Mouse (Mus musculus): ENCODE results near the gene Rpl26. TPM values are rescaled to one million over a fixed set of nuclear protein-coding genes. Genes with fewer than 3 reads are reported as not detected.
"Not testable (repeated sequence)": the region's sequence is repeated elsewhere in the genome, so short reads cannot be mapped to it uniquely, and the experiment has no call there.

Rpl26 gene
- total RNA-seq, 2 experiments from 2014 or later = 751 to 896 TPM

DNA sequence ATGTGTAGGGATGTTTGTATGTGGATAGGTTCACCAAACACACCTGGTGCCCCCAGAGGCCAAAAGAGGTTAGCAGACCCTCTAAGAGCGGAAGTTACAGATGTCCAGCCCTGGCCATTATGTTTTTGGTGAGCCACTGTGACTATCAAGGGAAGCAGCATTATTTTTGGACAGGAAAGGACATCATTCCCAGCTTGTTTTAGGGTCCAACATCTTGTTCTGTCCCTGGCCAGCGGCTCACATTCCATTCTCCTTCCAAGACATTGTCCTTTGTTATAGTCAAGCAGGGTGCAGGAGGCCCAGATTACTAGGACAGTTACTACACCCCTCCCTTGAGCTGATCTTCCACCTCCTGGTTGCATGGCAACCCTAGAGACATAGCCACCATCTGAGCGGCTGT, 5.9 kb downstream of the Rpl26 start:
- no peak for ATAC-seq (replicated peaks; ENCODE audit: low FRiP score, poor library complexity, severe bottlenecking)

DNA sequence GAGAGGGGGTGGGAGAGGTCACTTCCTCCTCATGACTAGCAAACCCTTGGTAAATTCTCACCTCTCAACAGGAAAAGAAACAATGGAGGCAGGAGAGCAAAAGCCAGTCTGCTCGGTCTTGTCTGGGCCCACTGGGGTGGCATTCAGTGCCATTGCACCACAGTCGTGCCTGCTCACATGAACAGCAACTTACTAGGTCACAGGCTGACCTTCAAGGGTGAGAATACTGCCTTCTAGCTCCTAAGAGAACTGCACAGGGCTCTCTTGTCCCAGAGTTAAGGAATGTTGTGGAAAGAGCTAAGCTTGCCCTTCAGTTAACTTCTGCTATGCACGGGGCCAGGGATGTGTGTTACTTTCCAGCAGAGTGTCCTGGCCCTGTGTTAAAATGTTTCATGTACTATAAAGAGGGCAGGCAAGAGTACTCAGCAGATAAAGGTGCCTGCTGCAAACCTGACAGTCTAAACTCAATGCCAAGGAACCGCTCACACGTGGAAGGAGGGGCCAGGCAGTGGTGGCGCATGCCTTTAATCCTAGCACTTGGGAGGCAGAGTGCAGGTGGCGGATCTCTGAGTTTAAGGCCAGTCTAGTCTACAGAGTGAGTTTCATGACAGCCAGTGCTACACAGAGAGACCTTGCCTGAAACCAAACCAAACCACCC, 7.6 kb downstream of the Rpl26 start:
- ATAC-seq (replicated peaks; ENCODE audit: low FRiP score, poor library complexity, severe bottlenecking) = no peak

DNA sequence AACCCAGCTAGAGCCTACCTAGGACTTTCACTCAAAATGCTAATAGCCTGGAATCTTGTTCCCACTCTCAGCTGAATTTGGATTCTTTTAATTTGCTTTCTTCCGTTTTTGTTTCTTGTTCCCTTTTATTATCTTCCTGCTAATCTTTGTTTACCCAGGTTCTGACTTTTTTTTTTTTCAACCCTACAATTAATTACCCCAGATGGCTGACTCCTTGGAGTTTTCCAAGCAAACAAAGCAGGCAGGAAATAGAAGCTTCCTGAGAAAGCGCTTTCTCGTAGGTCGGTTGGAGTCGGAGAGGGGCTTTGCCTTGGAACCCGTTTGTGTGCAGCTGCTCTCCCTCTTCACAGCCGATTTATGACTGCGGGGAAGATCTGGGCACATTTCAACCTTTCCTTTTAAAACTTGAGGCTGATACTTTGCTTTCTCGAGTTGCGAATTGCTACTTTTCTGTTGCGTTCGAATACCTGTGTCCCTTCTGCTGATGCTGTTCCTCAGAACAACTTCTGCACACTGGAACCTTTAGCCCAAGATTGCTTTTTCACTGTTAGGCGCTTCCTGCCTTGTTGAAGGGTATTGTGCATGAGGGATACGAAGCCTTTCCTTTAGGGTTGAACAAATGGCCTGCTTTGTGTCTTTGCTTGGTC, 10.3 kb downstream of the Rpl26 start:
- no peak for ATAC-seq (replicated peaks; ENCODE audit: low FRiP score, poor library complexity, severe bottlenecking)

DNA sequence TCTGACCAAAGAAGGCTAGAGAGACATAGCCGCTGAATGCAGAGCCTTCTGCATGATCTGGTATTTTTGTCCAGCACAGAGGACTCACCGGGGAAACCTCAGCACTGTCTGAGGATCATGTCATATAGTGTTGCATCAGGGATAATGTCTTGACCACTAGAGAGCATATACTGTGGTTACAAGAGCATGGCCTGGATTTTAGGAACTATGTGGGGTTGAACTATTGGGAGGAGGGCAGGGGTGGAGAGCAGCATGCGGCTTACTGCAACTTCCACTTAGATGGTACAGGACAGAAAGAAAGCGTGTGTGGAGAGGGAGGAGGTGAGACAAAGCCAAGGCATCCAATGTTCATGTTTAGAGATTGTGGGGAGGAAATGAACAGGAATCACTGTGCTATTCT, 13.2 kb downstream of the Rpl26 start:
- no peak for ATAC-seq (replicated peaks; ENCODE audit: low FRiP score, poor library complexity, severe bottlenecking)

DNA sequence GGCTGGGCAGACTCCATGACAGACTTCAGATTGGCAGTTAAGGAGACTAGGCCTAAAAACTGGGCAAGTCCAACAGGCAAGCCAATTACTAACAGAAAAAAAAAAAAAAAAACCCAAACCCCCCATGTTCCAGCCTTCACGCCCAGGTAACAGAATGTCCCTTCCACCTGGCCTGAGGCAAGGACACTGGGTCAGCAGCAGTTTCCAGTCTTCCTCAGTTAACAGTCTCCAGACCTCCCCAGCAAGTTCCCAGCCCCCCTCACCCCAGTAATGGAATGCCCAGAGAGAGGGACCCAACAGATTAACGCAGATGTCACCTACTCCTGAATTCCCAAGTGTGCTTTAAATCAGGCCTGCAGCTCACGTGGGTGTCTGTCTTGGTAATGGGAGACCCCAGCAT, 21.8 kb downstream of the Rpl26 start:
- no peak for ATAC-seq (replicated peaks; ENCODE audit: low FRiP score, poor library complexity, severe bottlenecking)

DNA sequence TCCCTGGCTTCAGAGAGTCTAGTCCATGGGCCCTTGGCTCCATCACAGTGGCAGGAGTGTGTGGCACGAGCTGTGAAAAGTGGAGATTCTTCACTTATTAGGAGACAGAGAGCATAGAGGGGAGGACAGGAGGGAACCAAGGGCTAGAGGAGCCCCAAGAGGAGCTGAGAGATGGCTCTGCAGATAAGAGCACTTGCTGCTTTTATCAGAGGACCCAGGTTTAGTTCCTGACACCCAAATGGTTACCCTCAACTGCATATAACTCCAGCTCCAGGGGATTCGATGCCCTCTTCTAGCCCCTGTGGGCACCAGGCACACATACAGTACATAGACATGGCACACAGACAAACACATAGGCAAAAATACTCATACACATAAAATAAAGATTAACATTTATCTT, 23.4 kb downstream of the Rpl26 start:
- no peak for ATAC-seq (replicated peaks; ENCODE audit: low FRiP score, poor library complexity, severe bottlenecking)

DNA sequence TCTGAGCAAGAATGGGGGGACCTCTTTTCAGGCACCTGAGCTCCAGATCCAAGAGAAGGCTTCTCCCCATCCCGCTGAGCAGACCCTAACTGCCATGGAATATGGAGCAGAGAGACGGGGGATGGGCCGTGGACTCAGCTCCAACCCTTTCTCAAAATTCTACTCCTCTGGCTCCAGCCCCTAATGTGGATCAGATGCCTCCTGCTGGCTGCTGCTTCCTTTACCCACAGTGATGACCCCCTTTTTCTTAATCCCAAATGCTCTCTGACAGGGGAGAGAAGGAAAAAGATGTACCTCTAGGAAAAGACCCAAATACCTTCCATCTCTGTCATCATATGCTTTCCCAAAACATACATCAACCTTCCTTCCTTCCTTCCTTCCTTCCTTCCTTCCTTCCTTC, 25.6 kb downstream of the Rpl26 start, which contains the start of gene Odf4:
Gene Odf4, minus strand, starts transcription at position 101 of the 400 bp plus-strand sequence.
- ATAC-seq (replicated peaks; ENCODE audit: low FRiP score, poor library complexity, severe bottlenecking) = no peak

DNA sequence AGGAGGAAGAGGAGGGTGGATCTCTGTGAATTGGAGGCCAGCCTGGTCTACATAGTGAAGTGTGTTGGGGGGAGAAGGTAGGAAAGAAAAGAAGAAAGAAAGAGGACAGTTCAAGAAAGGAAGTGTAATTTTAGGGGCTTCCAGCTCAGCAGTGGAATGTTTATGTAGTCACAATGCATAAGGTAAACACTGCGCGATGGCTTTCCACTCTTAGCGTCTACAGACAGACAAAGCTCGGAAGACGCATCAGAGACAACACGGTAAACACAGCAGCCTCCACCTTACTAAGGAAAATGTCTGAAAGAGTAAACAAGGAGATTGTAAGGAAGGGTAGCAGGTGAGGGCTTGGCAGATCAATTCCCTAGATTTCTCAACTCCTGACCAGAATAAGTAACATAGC, 28.6 kb downstream of the Rpl26 start:
- no peak for ATAC-seq (replicated peaks; ENCODE audit: low FRiP score, poor library complexity, severe bottlenecking)

DNA sequence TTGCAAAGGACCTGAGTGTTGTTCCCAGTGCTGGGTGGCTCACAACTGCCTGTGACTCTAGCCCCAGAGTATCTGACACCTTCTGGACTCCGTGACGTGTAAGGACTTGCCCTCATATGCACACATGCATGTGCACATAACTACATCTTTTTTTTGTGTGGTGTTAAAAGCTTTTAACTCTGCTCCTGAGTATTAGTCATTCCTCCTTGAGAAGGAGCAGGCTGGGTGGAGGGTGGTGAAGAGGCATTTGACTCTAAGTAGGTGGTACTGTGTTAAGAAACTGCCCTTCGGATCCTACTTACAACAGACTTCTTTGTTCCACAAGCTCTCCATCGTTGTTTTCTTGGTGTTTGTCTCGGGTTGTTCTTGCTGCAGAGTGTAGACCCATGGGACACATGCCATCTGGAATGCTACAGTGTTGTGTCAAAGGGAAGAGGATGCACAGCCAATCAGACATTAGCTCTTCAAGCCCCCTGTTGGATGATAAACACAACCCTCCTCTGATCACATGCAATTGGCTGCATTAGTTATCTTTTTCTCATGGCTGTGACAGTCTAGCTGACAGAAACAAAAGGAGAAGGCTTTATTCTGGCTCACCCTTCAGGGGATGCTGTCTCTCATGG, 32.6 kb downstream of the Rpl26 start:
- ATAC-seq (replicated peaks; ENCODE audit: low FRiP score, poor library complexity, severe bottlenecking) = no peak

DNA sequence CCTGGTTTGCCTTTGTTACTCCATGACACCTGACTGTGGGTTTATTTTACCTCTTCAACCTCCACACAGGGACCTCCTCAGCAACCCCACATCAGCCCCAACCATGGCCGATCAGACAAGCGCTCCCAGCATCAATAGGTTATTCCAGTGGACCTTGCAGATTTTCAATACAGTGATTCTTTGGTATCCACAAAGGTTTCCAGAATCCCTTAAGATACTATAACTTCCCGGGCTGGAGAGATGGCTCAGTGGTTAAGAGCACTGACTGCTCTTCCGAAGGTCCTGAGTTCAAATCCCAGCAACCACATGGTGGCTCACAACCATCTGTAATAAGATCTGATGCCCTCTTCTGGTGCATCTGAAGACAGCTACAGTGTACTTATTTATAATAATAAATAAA, 35.6 kb downstream of the Rpl26 start:
- not testable (repeated sequence) for ATAC-seq (replicated peaks; ENCODE audit: low FRiP score, poor library complexity, severe bottlenecking)

DNA sequence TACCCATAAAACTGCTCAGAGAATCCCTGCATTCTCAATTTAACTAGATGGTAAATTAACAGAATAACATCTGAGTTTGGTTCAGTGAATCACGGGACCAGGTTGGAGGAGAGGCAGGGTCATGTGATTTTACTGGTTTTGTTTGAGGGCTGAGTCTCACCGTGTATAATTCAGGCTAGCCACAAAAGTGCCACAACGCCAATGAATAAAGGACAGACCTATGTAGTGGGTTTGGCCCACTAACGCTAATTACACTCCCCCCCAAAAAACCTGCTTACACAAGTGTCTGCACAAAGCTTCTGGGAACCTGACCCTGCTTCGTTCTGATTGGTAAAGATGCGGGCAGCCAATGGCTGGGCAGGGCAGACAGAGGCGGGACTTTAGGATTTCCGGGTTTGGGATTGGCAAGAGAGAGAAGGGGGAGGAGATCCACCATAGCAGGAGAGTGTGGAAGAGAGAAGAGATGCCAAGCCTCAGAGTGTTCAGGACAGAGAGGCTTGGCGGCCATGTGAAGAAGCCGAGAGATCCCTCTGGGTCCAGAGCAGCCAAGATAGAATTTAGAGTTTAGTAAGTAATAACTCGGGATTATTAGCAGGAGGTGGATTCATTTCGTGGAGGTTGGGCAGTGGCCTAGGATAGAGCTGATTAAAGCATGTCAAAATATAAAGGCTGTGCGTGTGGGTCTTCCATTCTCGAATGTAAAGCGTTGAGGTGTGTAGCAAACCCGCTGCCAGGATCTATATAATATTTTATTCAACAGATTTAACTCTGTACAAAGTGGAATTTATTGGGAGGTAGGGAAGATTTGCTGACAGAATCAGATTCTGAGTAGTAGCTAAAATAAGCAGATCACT, 38.3 kb downstream of the Rpl26 start:
- ATAC-seq (replicated peaks; ENCODE audit: low FRiP score, poor library complexity, severe bottlenecking) = peak; percentile 96

DNA sequence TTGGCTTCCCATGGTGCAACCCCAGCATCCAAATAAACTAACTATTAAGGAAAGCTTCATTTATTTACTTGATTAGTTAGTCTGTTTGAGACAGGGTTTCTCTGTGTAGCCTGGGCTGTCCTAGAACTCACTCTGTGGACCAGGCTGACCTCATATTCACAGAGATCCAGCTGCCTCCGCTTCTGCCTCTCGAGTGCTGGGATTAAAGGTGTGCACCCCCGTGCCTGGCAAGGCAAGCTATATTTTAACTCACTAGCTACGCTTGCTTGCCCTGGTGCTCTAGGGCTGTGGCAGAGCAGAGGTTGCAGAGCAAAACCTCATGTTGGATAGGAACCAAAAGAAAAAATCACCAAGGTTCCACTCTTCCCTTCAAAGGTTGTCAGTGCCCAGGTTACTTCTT, 39.1 kb downstream of the Rpl26 start:
- ATAC-seq (replicated peaks; ENCODE audit: low FRiP score, poor library complexity, severe bottlenecking) = no peak

DNA sequence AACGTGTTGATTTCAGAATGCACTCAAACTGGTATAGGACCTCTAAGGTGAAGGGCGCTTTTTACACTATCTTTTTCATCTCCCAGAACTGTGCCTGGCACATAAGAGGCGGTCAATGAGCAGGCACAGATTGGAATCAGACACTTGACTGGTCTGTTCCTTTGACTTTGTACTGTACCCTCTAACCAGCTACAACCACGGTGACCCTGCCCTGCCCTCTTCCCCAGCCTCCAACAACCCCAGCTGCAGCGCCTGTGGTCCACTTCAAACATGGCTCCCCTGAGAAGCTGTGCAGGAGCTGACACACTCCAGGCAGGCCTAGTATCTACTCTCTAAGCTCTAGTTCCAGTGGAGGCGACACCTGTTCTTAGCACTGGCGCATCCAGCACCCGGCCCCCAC, 41.3 kb downstream of the Rpl26 start:
- ATAC-seq (replicated peaks; ENCODE audit: low FRiP score, poor library complexity, severe bottlenecking) = no peak

DNA sequence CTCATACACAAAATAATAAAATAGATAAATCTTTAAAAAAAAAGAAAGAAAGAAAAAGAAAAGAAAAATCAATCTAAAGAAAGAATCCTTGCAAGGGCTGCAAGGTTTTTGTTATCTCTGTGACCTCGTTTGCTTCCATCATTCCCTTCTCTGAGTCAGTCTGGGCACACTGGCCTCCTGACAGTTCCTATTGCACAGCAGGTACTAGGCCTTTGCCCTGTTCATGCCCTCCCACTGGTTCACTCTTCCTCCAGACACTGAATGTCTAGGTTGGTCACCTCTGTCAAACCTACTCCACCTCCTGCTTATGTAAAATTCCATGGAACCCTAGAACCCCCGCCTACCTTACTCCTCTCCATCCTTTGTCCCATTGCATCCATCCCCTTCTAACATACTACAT, 43.9 kb downstream of the Rpl26 start:
- ATAC-seq (replicated peaks; ENCODE audit: low FRiP score, poor library complexity, severe bottlenecking) = no peak

DNA sequence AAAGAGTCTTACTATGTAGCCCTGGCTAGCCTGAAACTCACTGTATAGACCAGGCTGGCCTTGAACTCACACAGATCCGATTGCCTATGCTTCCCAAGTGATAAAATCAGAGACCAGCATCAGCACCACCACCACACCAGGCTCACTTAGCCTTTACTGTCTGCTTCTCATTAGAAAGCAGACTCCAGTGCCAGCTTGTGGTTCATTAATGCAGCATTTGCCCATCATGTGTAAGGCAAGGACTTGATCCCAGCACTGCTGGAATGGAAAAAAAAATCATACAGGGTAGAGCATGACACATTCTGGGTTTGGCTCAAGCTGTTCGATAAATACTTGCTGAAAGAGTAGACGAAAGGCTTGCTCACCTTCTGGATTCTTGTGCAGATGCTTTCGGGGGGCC, 44.6 kb downstream of the Rpl26 start:
- no peak for ATAC-seq (replicated peaks; ENCODE audit: low FRiP score, poor library complexity, severe bottlenecking)

DNA sequence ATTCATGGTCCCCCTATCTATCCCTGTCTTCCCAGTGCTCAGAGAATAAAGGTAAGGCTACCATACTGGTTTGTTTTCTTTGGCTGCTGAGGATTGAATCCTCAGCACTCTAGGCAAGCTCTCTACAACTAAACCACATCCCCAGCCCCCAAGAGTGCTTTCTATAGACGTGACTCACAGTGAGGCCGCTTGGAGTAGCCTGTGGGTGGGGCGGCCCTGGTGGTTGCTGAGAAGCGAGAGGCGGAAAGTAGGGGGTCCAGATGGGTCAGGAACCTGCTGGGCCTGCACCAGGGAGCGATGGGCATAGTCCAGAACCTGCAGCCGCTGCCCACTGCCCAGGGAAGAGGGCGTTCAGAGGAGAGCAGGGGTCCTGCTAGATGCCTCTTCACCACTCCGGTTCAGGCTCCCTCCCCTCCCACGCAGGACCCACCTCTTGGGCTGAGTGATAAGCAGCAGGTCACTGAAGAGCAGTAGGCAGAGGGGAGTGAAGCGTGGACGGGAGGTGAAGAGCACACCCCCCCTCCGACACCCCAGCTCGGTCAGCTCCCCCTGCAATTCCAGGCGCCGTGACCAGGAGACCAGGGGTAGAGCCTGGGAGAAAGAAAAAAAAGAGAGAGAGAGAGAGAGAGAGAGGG, 45.5 kb downstream of the Rpl26 start:
- ATAC-seq (replicated peaks; ENCODE audit: low FRiP score, poor library complexity, severe bottlenecking) = no peak

DNA sequence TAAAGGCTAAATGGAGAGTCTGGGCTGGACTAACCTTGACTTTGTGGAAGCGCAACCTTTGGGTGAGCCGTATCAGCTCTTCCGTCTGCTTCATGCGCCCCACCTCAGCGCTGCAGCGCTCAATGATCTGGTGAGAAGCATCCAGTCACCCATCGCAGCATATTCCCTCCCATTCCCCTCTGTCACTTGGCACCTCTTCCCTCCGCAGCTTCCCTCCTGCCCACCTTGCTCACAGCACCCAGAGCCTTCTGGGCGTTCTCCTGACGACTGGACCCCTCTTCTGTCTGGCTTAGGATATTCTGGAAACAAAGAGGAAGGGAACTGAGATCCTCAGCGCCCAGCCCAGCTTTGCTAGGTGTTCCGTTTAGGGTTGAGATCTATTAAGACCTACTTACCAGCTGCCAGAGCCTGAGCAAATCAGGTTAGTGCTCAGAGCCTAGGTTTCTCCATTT, 46.2 kb downstream of the Rpl26 start:
- ATAC-seq (replicated peaks; ENCODE audit: low FRiP score, poor library complexity, severe bottlenecking) = no peak

DNA sequence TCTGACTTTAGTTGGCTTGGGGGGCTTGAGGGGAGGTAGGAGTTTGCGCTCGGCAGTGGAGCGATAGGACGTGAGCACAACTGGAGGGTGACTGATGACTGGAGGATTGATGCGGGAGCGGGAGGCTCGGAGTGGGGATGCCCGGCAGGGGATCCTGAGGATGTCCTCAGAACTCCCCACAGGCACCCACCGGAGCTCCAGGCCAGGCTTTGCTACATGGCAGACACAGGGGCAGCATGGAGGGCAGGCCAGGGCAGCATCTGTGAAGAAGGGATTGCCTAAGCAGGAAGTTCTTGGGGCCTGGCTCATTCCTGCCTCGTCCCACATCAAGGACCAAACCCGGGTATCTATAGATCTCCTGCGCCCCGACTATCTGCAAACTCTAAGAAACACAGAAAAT, 52.5 kb downstream of the Rpl26 start:
- ATAC-seq (replicated peaks; ENCODE audit: low FRiP score, poor library complexity, severe bottlenecking) = no peak

DNA sequence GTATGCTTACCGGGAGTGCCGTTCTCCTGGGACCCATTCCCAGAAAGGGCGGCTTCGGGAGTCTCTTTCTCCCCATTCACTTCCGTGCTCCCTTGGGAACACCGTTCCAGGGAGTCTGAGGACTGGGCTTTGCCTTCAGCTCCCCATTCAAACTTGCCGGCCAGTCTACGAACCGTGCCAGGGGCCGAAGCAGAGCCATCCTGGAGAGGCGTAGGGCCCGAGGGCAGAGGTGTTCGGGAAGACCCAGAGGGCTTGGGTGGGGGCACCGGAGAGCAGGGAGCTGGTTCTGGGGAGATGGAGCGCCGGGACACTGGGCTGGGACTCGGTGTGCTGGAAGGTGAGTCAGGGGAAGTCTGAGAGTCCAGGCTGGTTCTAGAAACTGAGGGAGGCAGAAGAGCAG, 53.0 kb downstream of the Rpl26 start:
- ATAC-seq (replicated peaks; ENCODE audit: low FRiP score, poor library complexity, severe bottlenecking) = no peak

DNA sequence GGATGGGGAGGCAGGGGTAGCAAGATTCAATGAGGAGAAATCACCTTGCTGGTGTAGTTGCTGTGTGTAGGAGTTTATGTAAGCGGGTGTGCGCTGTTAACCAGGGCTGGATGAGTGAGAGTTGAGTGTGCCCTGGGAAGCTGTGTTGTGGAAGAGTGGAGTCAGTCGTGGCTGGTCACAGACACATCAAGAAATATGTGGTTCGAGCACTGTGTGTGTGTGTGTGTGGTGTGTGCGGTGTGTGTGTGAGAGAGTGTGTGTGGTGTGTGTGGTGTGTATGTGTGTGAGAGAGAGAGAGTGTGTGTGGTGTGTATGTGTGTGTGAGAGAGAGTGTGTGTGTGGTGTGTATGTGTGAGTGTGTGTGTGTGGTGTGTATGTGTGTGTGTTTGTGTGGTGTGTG, 54.1 kb downstream of the Rpl26 start:
- ATAC-seq (replicated peaks; ENCODE audit: low FRiP score, poor library complexity, severe bottlenecking) = no peak

Data from erythroid progenitor cell, adult 5-6 weeks (primary cell).